Mouse (Mus musculus): ENCODE measurements around the gene Pde2a. TPM values are rescaled to one million over a fixed set of nuclear protein-coding genes. Genes with fewer than 3 reads are reported as not detected.

The Pde2a gene
- polyA plus RNA-seq, 1 experiment from 2014 or later: 33.0 TPM

DNA sequence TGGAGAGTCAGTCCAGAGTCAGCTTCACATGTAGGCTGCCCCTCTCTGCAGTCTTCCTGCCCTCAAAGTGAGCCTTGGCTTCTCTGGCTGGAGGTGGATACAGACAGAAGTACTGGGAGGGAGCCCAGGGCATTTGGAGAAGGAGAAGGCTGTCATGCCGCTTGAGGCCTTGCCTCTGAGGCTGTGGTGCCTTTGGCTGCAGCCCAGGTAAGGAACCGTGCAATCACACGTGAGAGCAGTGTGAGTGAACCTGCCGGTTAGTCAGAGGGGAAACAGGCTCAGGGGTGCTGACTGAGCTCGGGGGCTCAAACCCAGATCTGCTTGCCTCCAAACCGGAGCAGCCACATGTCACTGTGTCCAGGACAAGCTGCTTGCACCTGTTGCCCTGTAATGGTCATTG is 40.0 kb upstream of the Pde2a start:
- ATAC-seq (ENCODE audit: low read depth): no peak
- 57% methylated on average over 6 of the region's 6 CpGs for WGBS
- peaks cover 17% of the 10 kb centered on the region for H3K4me1 ChIP-seq (ENCODE audit: control insufficient read depth, insufficient read depth, low read length)

DNA sequence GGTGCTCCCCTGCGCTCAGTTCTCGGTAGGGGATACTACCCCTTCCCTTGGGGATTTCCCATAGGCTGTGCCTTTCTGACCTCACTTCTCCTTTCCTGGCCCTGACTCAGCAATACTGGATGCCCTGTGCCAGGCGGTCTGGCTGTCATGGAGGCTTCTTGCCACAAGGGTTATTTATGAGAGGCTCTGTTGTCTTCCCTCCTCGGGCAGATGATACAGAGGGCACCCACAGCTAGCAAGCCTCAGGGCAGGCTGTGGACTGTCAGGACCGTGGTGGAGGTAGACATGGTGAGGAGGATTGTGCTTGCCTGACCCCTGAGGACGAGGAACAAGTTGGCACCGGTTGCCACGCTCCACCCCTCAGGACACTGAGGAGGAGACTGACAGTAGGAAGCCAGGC is 39.1 kb upstream of the Pde2a start:
- no peak overlapping the region for H3K4me2 ChIP-seq (ENCODE audit: low read depth, low read length)
- ATAC-seq (ENCODE audit: low read depth): no peak
- H3K36me3 ChIP-seq (ENCODE audit: control insufficient read depth, insufficient read depth, low read length): no peaks in the 10 kb centered on the region
- DNase-seq (ENCODE audit: low spot score): no peak
- no peak overlapping the region for H3K4me3 ChIP-seq (ENCODE audit: low read depth, low read length)
- WGBS: 63% methylated on average over 8 of the region's 8 CpGs
- no peaks in the 10 kb centered on the region for H3K9me3 ChIP-seq (ENCODE audit: control insufficient read depth, low read length)
- no peak overlapping the region for H3K27ac ChIP-seq (replicated peaks; ENCODE audit: low read depth, low read length)
- no peak overlapping the region for H3K9ac ChIP-seq (ENCODE audit: low read depth, low read length)
- H3K4me1 ChIP-seq (ENCODE audit: control insufficient read depth, insufficient read depth, low read length): peaks cover 17% of the 10 kb centered on the region
- H3K27me3 ChIP-seq (replicated peaks; ENCODE audit: control insufficient read depth, insufficient read depth, low read length): no peaks in the 10 kb centered on the region

More for the DNA sequence above, 40.0 kb upstream of the Pde2a start:
- Histone ChIP-seq H3K9me3 (ENCODE audit: control insufficient read depth, low read length) (no peaks in the 10 kb centered on the region), H3K27me3 (replicated peaks; ENCODE audit: control insufficient read depth, insufficient read depth, low read length) (no peaks in the 10 kb centered on the region), H3K4me2 (ENCODE audit: low read depth, low read length) (no peak overlapping the region), H3K36me3 (ENCODE audit: control insufficient read depth, insufficient read depth, low read length) (no peaks in the 10 kb centered on the region), H3K27ac (replicated peaks; ENCODE audit: low read depth, low read length) (no peak overlapping the region), H3K4me3 (ENCODE audit: low read depth, low read length) (no peak overlapping the region), H3K9ac (ENCODE audit: low read depth, low read length) (no peak overlapping the region)
- no peak for DNase-seq (ENCODE audit: low spot score)

DNA sequence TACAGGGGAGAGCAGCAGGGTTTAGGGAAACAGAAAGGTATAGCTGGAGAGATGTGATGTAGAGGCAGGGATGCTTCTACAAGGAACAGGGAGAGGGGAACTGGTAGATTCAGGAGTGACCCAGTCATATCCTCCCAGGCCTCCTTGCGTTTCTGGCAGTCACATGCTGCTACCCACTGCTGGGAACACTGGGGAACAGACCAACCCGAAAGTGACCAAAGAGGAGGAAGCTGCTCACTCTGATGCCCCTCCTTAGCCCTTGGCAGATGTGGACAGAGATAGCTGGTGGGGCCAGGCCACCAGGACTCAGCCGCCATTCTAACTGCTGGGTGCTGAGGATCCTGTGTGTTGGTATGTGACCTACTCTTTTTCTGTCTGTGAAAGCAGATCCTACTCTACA is 37.7 kb upstream of the Pde2a start:
- Histone ChIP-seq H3K27me3 (replicated peaks; ENCODE audit: control insufficient read depth, insufficient read depth, low read length) (no peaks in the 10 kb centered on the region), H3K36me3 (ENCODE audit: control insufficient read depth, insufficient read depth, low read length) (no peaks in the 10 kb centered on the region; the same call in 1 of the 2 replicates), H3K9ac (ENCODE audit: low read depth, low read length) (no peak overlapping the region), H3K4me3 (ENCODE audit: low read depth, low read length) (no peak overlapping the region), H3K4me1 (ENCODE audit: control insufficient read depth, insufficient read depth, low read length) (peaks cover 12% of the 10 kb centered on the region), H3K9me3 (ENCODE audit: control insufficient read depth, low read length) (no peaks in the 10 kb centered on the region), H3K4me2 (ENCODE audit: low read depth, low read length) (no peak overlapping the region), H3K27ac (replicated peaks; ENCODE audit: low read depth, low read length) (no peak overlapping the region)
- 63% methylated on average over 3 of the region's 3 CpGs for WGBS
- no peak for ATAC-seq (ENCODE audit: low read depth)
- DNase-seq (ENCODE audit: low spot score): no peak

DNA sequence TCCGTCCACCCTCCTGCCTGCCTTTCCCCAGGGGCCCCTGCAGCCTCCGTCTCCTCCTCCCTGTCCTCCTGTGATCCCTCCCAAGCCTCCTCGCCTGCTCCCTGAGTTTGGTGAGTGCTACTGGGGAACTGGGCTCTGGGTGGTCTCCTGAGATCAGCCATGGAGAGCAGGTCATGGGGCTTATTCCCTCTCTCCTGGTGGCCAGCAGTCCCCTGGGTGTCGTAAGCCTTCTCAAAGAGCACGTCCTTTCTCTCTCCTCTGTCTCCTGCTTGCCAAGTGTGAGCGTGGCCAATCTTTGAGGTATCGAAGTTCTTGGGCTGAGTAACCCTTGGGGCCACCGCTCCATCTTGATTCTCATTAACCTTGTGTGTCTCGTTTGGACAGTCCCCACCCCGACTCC is 36.6 kb upstream of the Pde2a start:
- ATAC-seq (ENCODE audit: low read depth): no peak
- no peak overlapping the region for H3K27ac ChIP-seq (replicated peaks; ENCODE audit: low read depth, low read length)

DNA sequence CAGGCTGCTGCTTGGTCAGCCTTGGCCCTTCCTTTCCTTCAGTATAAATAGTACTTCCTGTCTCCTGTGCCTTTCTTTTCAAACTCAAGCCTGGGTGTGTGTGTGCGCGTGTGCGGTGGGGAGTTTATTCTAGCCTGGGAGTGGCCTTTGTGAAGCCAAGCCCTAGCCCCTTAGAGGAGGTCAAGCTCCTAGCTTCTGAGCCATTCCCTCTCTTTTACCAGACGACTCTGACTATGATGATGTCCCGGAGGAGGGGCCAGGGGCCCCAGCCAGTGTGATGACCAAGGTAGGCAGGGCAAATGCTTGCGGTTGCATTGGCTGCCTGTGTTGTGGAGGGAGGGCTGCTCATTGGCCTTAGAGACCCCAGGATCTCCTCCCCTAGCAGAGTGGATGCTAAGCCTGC is 36.2 kb upstream of the Pde2a start:
- 40% methylated on average over 5 of the region's 6 CpGs for WGBS
- no peak overlapping the region for H3K4me2 ChIP-seq (ENCODE audit: low read depth, low read length)
- H3K4me1 ChIP-seq (ENCODE audit: control insufficient read depth, insufficient read depth, low read length): peaks cover 12% of the 10 kb centered on the region
- no peaks in the 10 kb centered on the region for H3K9me3 ChIP-seq (ENCODE audit: control insufficient read depth, low read length)
- H3K27ac ChIP-seq (replicated peaks; ENCODE audit: low read depth, low read length): no peak overlapping the region
- ATAC-seq (ENCODE audit: low read depth): 0 out of 2 replicates have a peak, but pooled peaks have one; percentile 16
- H3K4me3 ChIP-seq (ENCODE audit: low read depth, low read length): no peak overlapping the region
- no peak for DNase-seq (ENCODE audit: low spot score)
- peaks cover 4% of the 10 kb centered on the region; the same call in 1 of the 2 replicates for H3K36me3 ChIP-seq (ENCODE audit: control insufficient read depth, insufficient read depth, low read length)
- no peak overlapping the region for H3K9ac ChIP-seq (ENCODE audit: low read depth, low read length)
- no peaks in the 10 kb centered on the region for H3K27me3 ChIP-seq (replicated peaks; ENCODE audit: control insufficient read depth, insufficient read depth, low read length)

More for the DNA sequence above, 36.6 kb upstream of the Pde2a start:
- peaks cover 12% of the 10 kb centered on the region for H3K4me1 ChIP-seq (ENCODE audit: control insufficient read depth, insufficient read depth, low read length)
- DNase-seq (ENCODE audit: low spot score): no peak
- no peak overlapping the region for H3K9ac ChIP-seq (ENCODE audit: low read depth, low read length)
- no peaks in the 10 kb centered on the region; the same call in 1 of the 2 replicates for H3K36me3 ChIP-seq (ENCODE audit: control insufficient read depth, insufficient read depth, low read length)
- no peaks in the 10 kb centered on the region for H3K9me3 ChIP-seq (ENCODE audit: control insufficient read depth, low read length)
- H3K27me3 ChIP-seq (replicated peaks; ENCODE audit: control insufficient read depth, insufficient read depth, low read length): no peaks in the 10 kb centered on the region
- H3K4me2 ChIP-seq (ENCODE audit: low read depth, low read length): no peak overlapping the region
- 63% methylated on average over 10 of the region's 10 CpGs for WGBS
- no peak overlapping the region for H3K4me3 ChIP-seq (ENCODE audit: low read depth, low read length)

DNA sequence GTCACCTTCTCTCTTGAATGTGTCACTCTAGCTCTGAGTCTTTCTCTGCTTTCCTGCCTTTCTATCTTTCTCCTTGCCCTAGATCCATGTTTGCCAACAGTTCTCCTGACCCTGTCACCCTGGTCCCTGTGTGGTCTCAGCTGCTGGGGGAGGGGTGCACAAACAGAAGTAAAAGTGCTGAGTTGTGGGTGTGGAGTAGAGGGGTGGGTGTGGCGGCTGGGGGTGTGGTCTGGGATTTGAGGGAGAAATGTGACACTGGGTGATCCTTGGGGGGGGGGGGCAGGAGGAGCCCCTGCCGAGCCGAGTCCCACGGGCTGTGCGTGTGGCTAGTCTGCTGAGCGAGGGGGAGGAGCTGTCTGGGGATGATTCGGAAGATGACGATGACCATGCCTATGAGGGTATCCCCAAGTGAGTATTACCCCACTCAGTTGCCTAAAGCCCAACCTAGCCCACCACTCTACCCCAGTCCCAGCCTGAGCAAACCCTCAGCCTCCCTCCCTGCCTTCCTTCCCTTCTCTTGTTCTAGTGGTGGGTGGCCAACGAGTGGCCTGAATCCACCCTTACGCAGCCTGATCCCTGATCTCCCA is 35.5 kb upstream of the Pde2a start:
- Histone ChIP-seq H3K27ac (replicated peaks; ENCODE audit: low read depth, low read length) (no peak overlapping the region), H3K4me3 (ENCODE audit: low read depth, low read length) (no peak overlapping the region), H3K4me1 (ENCODE audit: control insufficient read depth, insufficient read depth, low read length) (peaks cover 12% of the 10 kb centered on the region), H3K9ac (ENCODE audit: low read depth, low read length) (0 out of 2 replicates have a peak overlapping the region, but pooled peaks have one; percentile 8), H3K9me3 (ENCODE audit: control insufficient read depth, low read length) (no peaks in the 10 kb centered on the region), H3K4me2 (ENCODE audit: low read depth, low read length) (no peak overlapping the region), H3K36me3 (ENCODE audit: control insufficient read depth, insufficient read depth, low read length) (peaks cover 4% of the 10 kb centered on the region; the same call in 1 of the 2 replicates), H3K27me3 (replicated peaks; ENCODE audit: control insufficient read depth, insufficient read depth, low read length) (no peaks in the 10 kb centered on the region)
- ATAC-seq (ENCODE audit: low read depth) (peak; percentile 15; the same call in 1 of the 2 replicates), DNase-seq (ENCODE audit: low spot score) (no peak)
- 67% methylated on average over 3 of the region's 10 CpGs for WGBS

DNA sequence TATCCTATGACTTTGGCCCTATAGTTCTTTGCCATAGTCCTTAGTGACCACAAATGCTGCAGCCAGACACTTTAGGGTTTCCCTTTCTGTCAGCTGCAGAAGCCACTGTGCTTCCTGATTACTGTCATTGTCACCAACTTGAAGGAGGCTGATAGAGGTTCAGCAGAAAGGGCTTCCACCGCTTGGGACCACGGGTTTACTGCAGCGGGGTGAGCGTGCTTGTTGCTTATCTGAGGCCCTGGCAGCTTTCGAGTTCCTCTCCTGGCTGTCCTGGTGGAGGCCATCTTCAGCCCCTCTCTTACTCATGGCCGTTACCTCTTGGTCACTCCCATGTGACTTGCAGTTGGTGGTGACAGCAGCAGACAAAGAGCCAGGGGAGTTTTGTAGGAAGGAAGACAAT is 32.2 kb upstream of the Pde2a start:
- no peak overlapping the region for H3K4me2 ChIP-seq (ENCODE audit: low read depth, low read length)
- no peaks in the 10 kb centered on the region for H3K27me3 ChIP-seq (replicated peaks; ENCODE audit: control insufficient read depth, insufficient read depth, low read length)
- ATAC-seq (ENCODE audit: low read depth): no peak
- no peaks in the 10 kb centered on the region for H3K9me3 ChIP-seq (ENCODE audit: control insufficient read depth, low read length)
- H3K9ac ChIP-seq (ENCODE audit: low read depth, low read length): no peak overlapping the region
- H3K4me1 ChIP-seq (ENCODE audit: control insufficient read depth, insufficient read depth, low read length): peaks cover 37% of the 10 kb centered on the region
- peaks cover 4% of the 10 kb centered on the region; the same call in 1 of the 2 replicates for H3K36me3 ChIP-seq (ENCODE audit: control insufficient read depth, insufficient read depth, low read length)
- H3K4me3 ChIP-seq (ENCODE audit: low read depth, low read length): no peak overlapping the region
- no peak overlapping the region for H3K27ac ChIP-seq (replicated peaks; ENCODE audit: low read depth, low read length)
- no peak for DNase-seq (ENCODE audit: low spot score)
- 86% methylated on average over 6 of the region's 6 CpGs for WGBS

DNA sequence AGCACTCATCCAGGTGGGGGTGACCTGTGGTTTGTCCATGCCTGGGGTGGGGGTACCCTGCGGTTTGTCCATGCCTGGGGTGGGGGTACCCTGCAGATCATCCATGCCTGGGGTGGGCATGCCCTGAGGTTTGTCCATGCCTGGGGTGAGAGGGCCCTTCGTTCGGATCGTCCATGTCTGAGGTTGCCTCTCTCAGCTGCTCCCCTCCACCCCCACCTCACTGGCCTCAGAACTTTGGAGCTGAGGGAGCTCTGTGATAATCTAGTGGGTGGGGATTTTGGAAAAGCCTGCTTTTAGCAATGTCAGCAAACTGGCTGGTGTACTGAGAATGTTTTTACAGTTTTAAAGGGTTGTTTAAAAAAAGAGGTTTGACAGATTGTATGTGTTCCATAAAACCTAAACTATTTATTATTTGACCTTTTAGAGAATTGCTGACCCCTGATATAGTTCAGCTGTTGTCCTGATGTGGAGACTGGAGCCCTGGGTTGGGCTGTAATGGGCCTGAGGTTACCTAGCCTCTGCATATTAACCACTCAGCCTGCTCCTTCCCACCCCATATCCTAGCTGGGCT is 29.5 kb upstream of the Pde2a start:
- H3K4me3 ChIP-seq (ENCODE audit: low read depth, low read length): no peak overlapping the region
- H3K4me1 ChIP-seq (ENCODE audit: control insufficient read depth, insufficient read depth, low read length): peaks cover 32% of the 10 kb centered on the region
- ATAC-seq (ENCODE audit: low read depth) (no peak), DNase-seq (ENCODE audit: low spot score) (peak; percentile 34)
- no peaks in the 10 kb centered on the region for H3K9me3 ChIP-seq (ENCODE audit: control insufficient read depth, low read length)
- peak overlapping the region; percentile 97 for H3K27ac ChIP-seq (replicated peaks; ENCODE audit: low read depth, low read length)
- 0 out of 2 replicates have a peak overlapping the region, but pooled peaks have one; percentile 40 for H3K9ac ChIP-seq (ENCODE audit: low read depth, low read length)
- no peak overlapping the region for H3K4me2 ChIP-seq (ENCODE audit: low read depth, low read length)
- whole genome bisulfite sequencing: 32% methylated on average over 3 of the region's 4 CpGs
- no peaks in the 10 kb centered on the region for H3K27me3 ChIP-seq (replicated peaks; ENCODE audit: control insufficient read depth, insufficient read depth, low read length)
- H3K36me3 ChIP-seq (ENCODE audit: control insufficient read depth, insufficient read depth, low read length): peaks cover 13% of the 10 kb centered on the region

DNA sequence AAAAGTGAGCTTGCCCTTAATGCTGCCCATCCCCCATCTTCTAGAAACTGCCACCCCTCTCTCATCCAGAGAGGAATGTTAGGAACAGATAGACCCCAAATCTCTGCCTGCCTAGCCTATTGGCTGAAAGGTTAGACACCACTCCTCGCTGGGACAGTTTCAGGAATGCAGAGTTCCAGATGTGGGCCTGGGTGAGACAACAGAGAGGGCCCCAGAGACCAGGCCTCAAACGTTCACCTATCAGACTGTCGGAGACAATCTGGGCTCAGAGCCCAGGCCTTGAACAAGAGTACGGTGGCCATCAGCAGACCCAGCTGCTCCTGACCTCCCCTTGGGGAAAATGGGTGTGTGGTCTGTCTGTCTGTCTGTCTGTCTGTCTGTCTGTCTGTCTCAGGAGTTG is 28.5 kb upstream of the Pde2a start:
- Histone ChIP-seq H3K27ac (replicated peaks; ENCODE audit: low read depth, low read length) (peak overlapping the region; percentile 97), H3K36me3 (ENCODE audit: control insufficient read depth, insufficient read depth, low read length) (peaks cover 23% of the 10 kb centered on the region), H3K4me1 (ENCODE audit: control insufficient read depth, insufficient read depth, low read length) (peaks cover 32% of the 10 kb centered on the region), H3K4me2 (ENCODE audit: low read depth, low read length) (peak overlapping the region; percentile 62; the same call in 1 of the 2 replicates), H3K9me3 (ENCODE audit: control insufficient read depth, low read length) (no peaks in the 10 kb centered on the region), H3K4me3 (ENCODE audit: low read depth, low read length) (no peak overlapping the region), H3K27me3 (replicated peaks; ENCODE audit: control insufficient read depth, insufficient read depth, low read length) (no peaks in the 10 kb centered on the region), H3K9ac (ENCODE audit: low read depth, low read length) (peak overlapping the region; percentile 47)
- DNase-seq (ENCODE audit: low spot score): peak; percentile 65
- WGBS: 25% methylated on average over 4 of the region's 4 CpGs
- no peak for ATAC-seq (ENCODE audit: low read depth)

Data from embryonic facial prominence, embryonic 14.5 days (tissue).